9 mouse cellular contexts compared by ENCODE assay signal in the genomic region with DNA sequence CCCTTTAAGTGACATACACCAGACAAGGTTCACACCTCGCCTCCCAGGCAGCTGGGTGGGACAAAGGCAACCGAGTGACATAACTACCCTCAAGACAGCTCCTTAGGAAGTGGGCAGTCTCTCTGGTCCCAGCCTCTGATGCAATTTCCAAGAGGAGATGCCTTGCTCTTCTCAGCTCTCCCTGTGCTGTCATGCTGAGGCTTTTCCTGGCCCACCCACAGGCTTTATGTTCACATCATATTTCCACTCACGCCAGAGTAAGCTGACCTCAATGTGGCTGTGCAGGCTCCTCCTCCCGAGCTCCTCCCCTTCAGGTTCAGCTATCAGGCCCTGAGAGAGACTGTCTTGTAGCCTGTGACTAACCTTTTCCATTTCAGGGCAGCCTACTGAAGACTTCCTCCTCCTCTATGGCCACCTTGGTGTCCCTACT. TPM values are rescaled to one million over a fixed set of nuclear protein-coding genes. Genes with fewer than 3 reads are reported as not detected.
DNase-seq lines count a peak whose midpoint lies in the region; ATAC-seq and TF ChIP-seq lines count a peak whose summit lies in the region.
"Had no signal": no experiment of that assay in that cellular context is flagged by ENCODE, and none has a peak within 500 bp of the region (broad histone marks: within the 10 kb centered on the region; RNA-seq: fewer than 3 reads in every experiment).

No protein-coding gene starts in this region.

- H3K4me1 ChIP-seq in cortical plate, adult 2 months (ENCODE audit: control insufficient read depth, insufficient read depth, low read length), result peaks cover 17% of the 10 kb centered on the region

- DNase-seq in cerebellum, adult 9-11 months, result peak; percentile 33
- peak; percentile 16 for DNase-seq in kidney, adult 11 months
- no peak for DNase-seq in kidney, postnatal 10 days
- peak; percentile 51 for DNase-seq in 3134 (ENCODE audit: extremely low read depth, insufficient read length, low spot score)
- no peak for DNase-seq in ovary, postnatal 14 days (ENCODE audit: low spot score)
- no peak for DNase-seq in testis, postnatal 14 days (ENCODE audit: low spot score)

- no peak overlapping the region for H3K4me3 ChIP-seq in cortical plate, adult 2 months (ENCODE audit: insufficient read depth, low read length)
- H3K4me3 ChIP-seq: forebrain, embryonic 15.5 days had no signal

- TF ChIP-seq POLR2A in cortical plate, adult 2 months (IDR thresholded peaks at IDR 0.05; ENCODE audit: extremely low read depth, insufficient read depth, low read length), result no peak

- ATAC-seq in cerebellum, adult (ENCODE audit: insufficient number of reproducible peaks, low FRiP score, low TSS enrichment), result no peak
- ATAC-seq: forebrain, embryonic 15.5 days had no signal

- peak overlapping the region; percentile 67; the same call in 1 of the 2 replicates for H3K27ac ChIP-seq in cortical plate, adult 2 months (ENCODE audit: insufficient read depth, low read length)
- H3K27ac ChIP-seq: forebrain, embryonic 15.5 days had no signal

- no peak for TF ChIP-seq CTCF in cortical plate, adult 2 months (IDR thresholded peaks at IDR 0.05; ENCODE audit: extremely low read depth, insufficient read depth, low read length)

RNA-seq across cellular contexts. Expression of gene Bcar1, which starts 23.5 kb away (rescaled TPM):
- 52.3 and 56.5 TPM in 2 replicates for polyA plus RNA-seq in cortical plate, adult 2 months (2012; rRNA removed)

RNA-seq across cellular contexts. Expression of gene Ctrb1, which starts 29.3 kb away (rescaled TPM):
- polyA plus RNA-seq in cortical plate, adult 2 months (2012; rRNA removed), result 0.25 TPM in 1 of 2 replicates, not detected in the other
- polyA plus RNA-seq: forebrain, embryonic 15.5 days had no signal

Comparison
In these comparisons a context has a peak if more than half of its experiments do, and no peak if none do; other contexts are left out.
1. DNase-seq: peak in cerebellum, adult 9-11 months (single experiment), kidney, adult 11 months (single experiment) and 3134 (single experiment); none in kidney, postnatal 10 days (single experiment), ovary, postnatal 14 days (single experiment) and testis, postnatal 14 days (single experiment).